Mouse (Mus musculus) cerebellum, adult 2 months (tissue): ENCODE measurements around the gene Inip.

Experiments used
- CTCF ChIP-seq: fragments of 200-500 bp; IDR thresholded peaks from 2 replicates; pipeline ENCODE4 v1.5.1; 2011; ENCODE audit warnings: low read depth, mild to moderate bottlenecking, control low read depth, low read length, moderate library complexity, borderline replicate concordance; ENCODE audit not compliant: insufficient read depth
- POLR2A ChIP-seq: fragments of 200-500 bp; IDR thresholded peaks from 2 replicates; pipeline ENCODE4 v1.6.1; 2011; ENCODE audit warnings: low read length, control low read depth, borderline replicate concordance; ENCODE audit not compliant: insufficient read depth

- TF ChIP-seq CTCF = no peak
- TF ChIP-seq POLR2A = no peak
These were observed 1.2 kb downstream of the Inip start for GRCm38 (mm10) chr4:59800181-59800580.
